Mouse (Mus musculus) left cerebral cortex, postnatal 4 days (tissue): ENCODE measurements at regions not wholly inside any gene's neighbourhood (a gene's known extent, or its start where the extent isn't known, plus 50 kb on each side); places are given as distances from the start of the nearest gene placed in this dataset.

ENCODE experiments used
- DNase-seq: peaks from one replicate; pipeline ENCODE4 v3.0.0-alpha.2; 2022
- intact Hi-C: fragments of 180-260 bp; cut with DNase I; formaldehyde crosslinking; loops from one replicate; pipeline ENCODE4 v1.15.1; 2025

- DNase-seq, result peak; percentile 60
- intact Hi-C loops, result no loop called here
These were observed 54.4 kb upstream of the Csrp1 start for GRCm38 (mm10) chr1:135665484-135665883.

- no peak for DNase-seq
- intact Hi-C loops, result no loop called here
These were observed 51.5 kb upstream of the Csrp1 start for GRCm38 (mm10) chr1:135668331-135668730.

GRCm38 (mm10) chr1:135668951-135669350, 50.9 kb upstream of the Csrp1 start:
- intact Hi-C loops, result no loop called here

GRCm38 (mm10) chr1:135669803-135670202, 50.1 kb upstream of the Csrp1 start:
- intact Hi-C loops, result loop anchor here (2.0 to 5.0 kb wide), 2 partner anchors 125 to 208 kb away; no protein-coding TSS in a partner anchor
- peak; percentile 68 for DNase-seq

More at GRCm38 (mm10) chr1:135668951-135669350, 50.9 kb upstream of the Csrp1 start:
- no peak for DNase-seq
